Mouse (Mus musculus) forebrain, embryonic 15.5 days (tissue): Measurements from ENCODE around the gene 1810043G02Rik. TPM values are rescaled to one million over a fixed set of nuclear protein-coding genes. Genes with fewer than 3 reads are reported as not detected.
"Not testable (repeated sequence)": the region's sequence is repeated elsewhere in the genome, so short reads cannot be mapped to it uniquely, and the experiment has no call there.

Source experiments
- ATAC-seq: fragments of 200-750 bp; cut with Nextera tagmentation; replicated peaks from 2 replicates; pipeline ENCODE4 v1.8.0; 2017; ENCODE audit warnings: mild to moderate bottlenecking, moderate TSS enrichment, moderate library complexity
- H3K27ac ChIP-seq: fragments of 300-500 bp; sonication (generic); replicated peaks from 2 replicates; pipeline ENCODE4 v1.5.1; 2015; ENCODE audit warnings: mild to moderate bottlenecking, inconsistent platforms
- H3K27me3 ChIP-seq: fragments of 300-500 bp; sonication (generic); 2 replicates; pipeline ENCODE4 v1.6.1; 2015; ENCODE audit warnings: inconsistent platforms
- H3K36me3 ChIP-seq: fragments of 300-500 bp; sonication (generic); 2 replicates; pipeline ENCODE4 v1.6.1; 2015; ENCODE audit warnings: mild to moderate bottlenecking, inconsistent platforms
- H3K4me1 ChIP-seq: fragments of 300-500 bp; sonication (generic); 2 replicates; pipeline ENCODE4 v1.6.1; 2015; ENCODE audit warnings: inconsistent platforms
- H3K4me2 ChIP-seq: fragments of 300-500 bp; sonication (generic); replicated peaks from 2 replicates; pipeline ENCODE4 v1.6.1; 2015; ENCODE audit warnings: mild to moderate bottlenecking, inconsistent platforms
- H3K4me3 ChIP-seq: fragments of 300-500 bp; sonication (generic); 2 replicates; pipeline ENCODE4 v1.5.1; 2015; ENCODE audit warnings: mild to moderate bottlenecking, inconsistent platforms
- H3K9ac ChIP-seq: fragments of 300-500 bp; sonication (generic); replicated peaks from 2 replicates; pipeline ENCODE4 v1.6.1; 2015; ENCODE audit warnings: mild to moderate bottlenecking, inconsistent platforms
- H3K9me3 ChIP-seq: fragments of 300-500 bp; sonication (generic); 2 replicates; pipeline ENCODE4 v1.6.1; 2016; ENCODE audit warnings: inconsistent platforms
- WGBS: fragments of 180-500 bp; shearing (Covaris S2); methylation state at CpG from one replicate; pipeline ENCODE4 v1.1.7; 2015; ENCODE audit warnings: mixed read lengths; 5-methylcytosine and 5-hydroxymethylcytosine counted together
- polyA plus RNA-seq: library from polyadenylated mRNA; unstranded; fragments of >200 nt; fragmentation: Nextera tagmentation; extraction: Ambion mirVana; gene quantifications from 2 replicates; pipeline ENCODE4 v1.2.1, GENCODE M21; 2015

The 1810043G02Rik gene
- polyA plus RNA-seq: 35.0 and 37.1 TPM in 2 replicates

- under 1% methylated on average over 57 of the region's 57 CpGs for WGBS
- peak within 1 kb of the TSS; percentile 80 for H3K27ac ChIP-seq
Observed at GRCm38 (mm10) chr10:77978351-77979350, at the start of gene 1810043G02Rik. Gene 1810043G02Rik (plus strand): TSS chr10:77978524.

GRCm38 (mm10) chr10:77939685-77940084 lies 38.6 kb upstream of the 1810043G02Rik start:
- WGBS: 73% methylated on average over 2 of the region's 2 CpGs
- Histone ChIP-seq H3K27me3 (no peaks in the 10 kb centered on the region), H3K27ac (no peak overlapping the region), H3K4me2 (no peak overlapping the region), H3K9me3 (no peaks in the 10 kb centered on the region), H3K36me3 (no peaks in the 10 kb centered on the region), H3K4me3 (no peak overlapping the region), H3K9ac (no peak overlapping the region), H3K4me1 (no peaks in the 10 kb centered on the region)
- no peak for ATAC-seq

More at GRCm38 (mm10) chr10:77978351-77979350, at the start of gene 1810043G02Rik:
- peak within 1 kb of the TSS; percentile 90 for H3K9ac ChIP-seq
- peak within 1 kb of the TSS; percentile 74 for H3K4me3 ChIP-seq
- H3K36me3 ChIP-seq: peaks cover 5% of the 10 kb centered on the region; the same call in 1 of the 2 replicates
- no peaks in the 10 kb centered on the region for H3K27me3 ChIP-seq
- peak; percentile 97 for ATAC-seq
- H3K4me2 ChIP-seq: peak within 1 kb of the TSS; percentile 65
- H3K9me3 ChIP-seq: no peaks in the 10 kb centered on the region
- peaks cover 13% of the 10 kb centered on the region for H3K4me1 ChIP-seq

GRCm38 (mm10) chr10:77950468-77950867 lies 27.9 kb upstream of the 1810043G02Rik start:
- not testable (repeated sequence) for H3K4me2 ChIP-seq, H3K9ac ChIP-seq, H3K27me3 ChIP-seq, H3K27ac ChIP-seq, H3K9me3 ChIP-seq, H3K4me3 ChIP-seq, ATAC-seq, H3K36me3 ChIP-seq, H3K4me1 ChIP-seq
- 89% methylated on average over 9 of the region's 12 CpGs for WGBS

- Histone ChIP-seq H3K36me3 (no peaks in the 10 kb centered on the region), H3K9ac (no peak overlapping the region), H3K4me2 (no peak overlapping the region), H3K27ac (no peak overlapping the region), H3K27me3 (no peaks in the 10 kb centered on the region), H3K4me3 (no peak overlapping the region), H3K4me1 (no peaks in the 10 kb centered on the region), H3K9me3 (no peaks in the 10 kb centered on the region)
- no peak for ATAC-seq
- WGBS: 96% methylated on average over 2 of the region's 2 CpGs
Observed at GRCm38 (mm10) chr10:77962725-77963124, 15.6 kb upstream of the 1810043G02Rik start.

GRCm38 (mm10) chr10:77963971-77964370 lies 14.4 kb upstream of the 1810043G02Rik start:
- Histone ChIP-seq H3K9ac (no peak overlapping the region), H3K27ac (no peak overlapping the region), H3K4me1 (no peaks in the 10 kb centered on the region), H3K27me3 (no peaks in the 10 kb centered on the region), H3K9me3 (no peaks in the 10 kb centered on the region), H3K36me3 (no peaks in the 10 kb centered on the region), H3K4me3 (no peak overlapping the region), H3K4me2 (no peak overlapping the region)
- no peak for ATAC-seq
- 73% methylated on average over 6 of the region's 6 CpGs for WGBS

GRCm38 (mm10) chr10:77969274-77969972 lies 8.9 kb upstream of the 1810043G02Rik start:
- Histone ChIP-seq H3K36me3 (no peaks in the 10 kb centered on the region), H3K27me3 (no peaks in the 10 kb centered on the region), H3K9me3 (no peaks in the 10 kb centered on the region), H3K9ac (peak overlapping the region; percentile 53), H3K4me2 (peak overlapping the region; percentile 72), H3K4me3 (peak overlapping the region; percentile 45), H3K27ac (no peak overlapping the region), H3K4me1 (no peaks in the 10 kb centered on the region)
- peak; percentile 90 for ATAC-seq
- WGBS: 3% methylated on average over 26 of the region's 26 CpGs

GRCm38 (mm10) chr10:77969973-77970325 lies 8.4 kb upstream of the 1810043G02Rik start:
- Histone ChIP-seq H3K4me1 (no peaks in the 10 kb centered on the region), H3K4me2 (peak overlapping the region; percentile 72), H3K9ac (peak overlapping the region; percentile 53), H3K27ac (no peak overlapping the region), H3K4me3 (peak overlapping the region; percentile 45), H3K27me3 (no peaks in the 10 kb centered on the region), H3K9me3 (no peaks in the 10 kb centered on the region), H3K36me3 (no peaks in the 10 kb centered on the region)
- ATAC-seq: peak; percentile 55; the same call in 1 of the 2 replicates
- 13% methylated on average over 8 of the region's 8 CpGs for WGBS

- ATAC-seq: no peak
- 86% methylated on average over 6 of the region's 6 CpGs for WGBS
- peak within 1 kb of the TSS; percentile 53 for H3K9ac ChIP-seq
- H3K27me3 ChIP-seq: no peaks in the 10 kb centered on the region
- H3K4me3 ChIP-seq: peak within 1 kb of the TSS; percentile 45
- no peaks in the 10 kb centered on the region for H3K36me3 ChIP-seq
- no peaks in the 10 kb centered on the region for H3K4me1 ChIP-seq
- H3K9me3 ChIP-seq: no peaks in the 10 kb centered on the region
- H3K4me2 ChIP-seq: peak within 1 kb of the TSS; percentile 72
- no peak within 1 kb of the TSS for H3K27ac ChIP-seq
Observed at GRCm38 (mm10) chr10:77970481-77970880, 7.8 kb upstream of the 1810043G02Rik start, which contains the start of gene Trpm2. Gene Trpm2 (minus strand): TSS chr10:77970563.

GRCm38 (mm10) chr10:77971191-77971590 lies 7.1 kb upstream of the 1810043G02Rik start:
- Histone ChIP-seq H3K36me3 (no peaks in the 10 kb centered on the region), H3K4me1 (no peaks in the 10 kb centered on the region), H3K4me2 (no peak overlapping the region), H3K4me3 (no peak overlapping the region), H3K27ac (no peak overlapping the region), H3K9me3 (no peaks in the 10 kb centered on the region), H3K27me3 (no peaks in the 10 kb centered on the region), H3K9ac (no peak overlapping the region)
- 85% methylated on average over 10 of the region's 10 CpGs for WGBS
- ATAC-seq: no peak

GRCm38 (mm10) chr10:77971709-77972553 lies 6.4 kb upstream of the 1810043G02Rik start:
- Histone ChIP-seq H3K27me3 (no peaks in the 10 kb centered on the region), H3K4me1 (no peaks in the 10 kb centered on the region), H3K4me2 (no peak overlapping the region), H3K9ac (no peak overlapping the region), H3K36me3 (no peaks in the 10 kb centered on the region), H3K27ac (no peak overlapping the region), H3K9me3 (no peaks in the 10 kb centered on the region), H3K4me3 (no peak overlapping the region)
- no peak for ATAC-seq
- WGBS: 62% methylated on average over 17 of the region's 17 CpGs

- ATAC-seq: no peak
Observed at GRCm38 (mm10) chr10:77974323-77974722, 4.0 kb upstream of the 1810043G02Rik start.

More at GRCm38 (mm10) chr10:77974323-77974722, 4.0 kb upstream of the 1810043G02Rik start:
- WGBS: 73% methylated on average over 5 of the region's 5 CpGs
- no peaks in the 10 kb centered on the region for H3K9me3 ChIP-seq
- H3K4me3 ChIP-seq: no peak overlapping the region
- H3K36me3 ChIP-seq: no peaks in the 10 kb centered on the region
- H3K27ac ChIP-seq: no peak overlapping the region
- H3K9ac ChIP-seq: no peak overlapping the region
- H3K4me2 ChIP-seq: no peak overlapping the region
- H3K4me1 ChIP-seq: peaks cover 11% of the 10 kb centered on the region
- H3K27me3 ChIP-seq: no peaks in the 10 kb centered on the region
